Mouse (Mus musculus): ENCODE data around the gene Vgll4.

Vgll4 gene

GRCm38 (mm10) chr6:114969213-114970120 lies at the start of gene Vgll4:
Vgll4 (minus strand) TSS chr6:114969994.
- peak; percentile 69 for DNase-seq (ENCODE audit: low read depth, low spot score)

- no peak for DNase-seq (ENCODE audit: low read depth, low spot score)
Measured at GRCm38 (mm10) chr6:115015461-115015860, 45.7 kb upstream of the Vgll4 start.

- no peak for DNase-seq (ENCODE audit: low read depth, low spot score)
Measured at GRCm38 (mm10) chr6:115013574-115013973, 43.8 kb upstream of the Vgll4 start.

GRCm38 (mm10) chr6:115011792-115012191 lies 42.0 kb upstream of the Vgll4 start:
- no peak for DNase-seq (ENCODE audit: low read depth, low spot score)

GRCm38 (mm10) chr6:115010815-115011214 lies 41.0 kb upstream of the Vgll4 start:
- no peak for DNase-seq (ENCODE audit: low read depth, low spot score)

- DNase-seq (ENCODE audit: low read depth, low spot score): no peak
Measured at GRCm38 (mm10) chr6:115010304-115010703, 40.5 kb upstream of the Vgll4 start.

GRCm38 (mm10) chr6:115007728-115008127 lies 37.9 kb upstream of the Vgll4 start:
- peak; percentile 67 for DNase-seq (ENCODE audit: low read depth, low spot score)

- no peak for DNase-seq (ENCODE audit: low read depth, low spot score)
Measured at GRCm38 (mm10) chr6:115006948-115007347, 37.2 kb upstream of the Vgll4 start.

GRCm38 (mm10) chr6:115006065-115006464 lies 36.3 kb upstream of the Vgll4 start:
- no peak for DNase-seq (ENCODE audit: low read depth, low spot score)

GRCm38 (mm10) chr6:115005351-115005890 lies 35.6 kb upstream of the Vgll4 start:
- DNase-seq (ENCODE audit: low read depth, low spot score): no peak

GRCm38 (mm10) chr6:115004636-115005035 lies 34.8 kb upstream of the Vgll4 start:
- no peak for DNase-seq (ENCODE audit: low read depth, low spot score)

GRCm38 (mm10) chr6:114998374-114999031 lies 28.7 kb upstream of the Vgll4 start:
- DNase-seq (ENCODE audit: low read depth, low spot score): no peak

GRCm38 (mm10) chr6:114997471-114997870 lies 27.7 kb upstream of the Vgll4 start:
- no peak for DNase-seq (ENCODE audit: low read depth, low spot score)

- DNase-seq (ENCODE audit: low read depth, low spot score): no peak
Measured at GRCm38 (mm10) chr6:114996910-114997309, 27.1 kb upstream of the Vgll4 start.

- no peak for DNase-seq (ENCODE audit: low read depth, low spot score)
Measured at GRCm38 (mm10) chr6:114994079-114994478, 24.3 kb upstream of the Vgll4 start.

- no peak for DNase-seq (ENCODE audit: low read depth, low spot score)
Measured at GRCm38 (mm10) chr6:114993659-114994058, 23.9 kb upstream of the Vgll4 start.

- DNase-seq (ENCODE audit: low read depth, low spot score): no peak
Measured at GRCm38 (mm10) chr6:114991909-114992308, 22.1 kb upstream of the Vgll4 start.

GRCm38 (mm10) chr6:114988619-114988980 lies 18.8 kb upstream of the Vgll4 start:
- no peak for DNase-seq (ENCODE audit: low read depth, low spot score)

GRCm38 (mm10) chr6:114987966-114988618 lies 18.3 kb upstream of the Vgll4 start:
- no peak for DNase-seq (ENCODE audit: low read depth, low spot score)

GRCm38 (mm10) chr6:114982671-114983070 lies 12.9 kb upstream of the Vgll4 start:
- DNase-seq (ENCODE audit: low read depth, low spot score): no peak

- DNase-seq (ENCODE audit: low read depth, low spot score): no peak
Measured at GRCm38 (mm10) chr6:114979715-114980114, 9.9 kb upstream of the Vgll4 start.

- DNase-seq (ENCODE audit: low read depth, low spot score): no peak
Measured at GRCm38 (mm10) chr6:114976915-114977419, 7.2 kb upstream of the Vgll4 start.
